Mouse (Mus musculus) thymus, adult 2 months (tissue): ENCODE measurements around the gene Slc43a2.

Experiments used
- CTCF ChIP-seq: fragments of 200-500 bp; IDR thresholded peaks from 2 replicates; pipeline ENCODE4 v1.5.1; 2012; ENCODE audit warnings: mild to moderate bottlenecking, control low read depth, low read length, moderate library complexity, borderline replicate concordance; ENCODE audit not compliant: control insufficient read depth, poor library complexity, insufficient read depth; ENCODE audit errors: extremely low read depth
- POLR2A ChIP-seq: fragments of 200-500 bp; IDR thresholded peaks from 2 replicates; pipeline ENCODE4 v1.6.1; 2012; ENCODE audit warnings: mild to moderate bottlenecking, low read length, control low read depth, moderate library complexity; ENCODE audit not compliant: control insufficient read depth, poor library complexity, insufficient read depth; ENCODE audit errors: extremely low read depth

GRCm38 (mm10) chr11:75526943-75527342 is 4.6 kb upstream of the Slc43a2 start:
- TF ChIP-seq CTCF (no peak), POLR2A (no peak)
